Mouse (Mus musculus) neutrophil, adult 83 days (primary cell): Measurements from ENCODE around the gene Sesn1. TPM values are rescaled to one million over a fixed set of nuclear protein-coding genes. Genes with fewer than 3 reads are reported as not detected.

Source experiments
- total RNA-seq, 2 experiments: library from RNA; stranded (reverse); gene quantifications; one replicate each; pipeline ENCODE4 v1.2.4; 2023

Gene Sesn1
- 10 to 100 TPM in 1 of 2 experiments, 1 to 10 TPM in 1; 9.4 to 10.6 TPM for total RNA-seq

DNA sequence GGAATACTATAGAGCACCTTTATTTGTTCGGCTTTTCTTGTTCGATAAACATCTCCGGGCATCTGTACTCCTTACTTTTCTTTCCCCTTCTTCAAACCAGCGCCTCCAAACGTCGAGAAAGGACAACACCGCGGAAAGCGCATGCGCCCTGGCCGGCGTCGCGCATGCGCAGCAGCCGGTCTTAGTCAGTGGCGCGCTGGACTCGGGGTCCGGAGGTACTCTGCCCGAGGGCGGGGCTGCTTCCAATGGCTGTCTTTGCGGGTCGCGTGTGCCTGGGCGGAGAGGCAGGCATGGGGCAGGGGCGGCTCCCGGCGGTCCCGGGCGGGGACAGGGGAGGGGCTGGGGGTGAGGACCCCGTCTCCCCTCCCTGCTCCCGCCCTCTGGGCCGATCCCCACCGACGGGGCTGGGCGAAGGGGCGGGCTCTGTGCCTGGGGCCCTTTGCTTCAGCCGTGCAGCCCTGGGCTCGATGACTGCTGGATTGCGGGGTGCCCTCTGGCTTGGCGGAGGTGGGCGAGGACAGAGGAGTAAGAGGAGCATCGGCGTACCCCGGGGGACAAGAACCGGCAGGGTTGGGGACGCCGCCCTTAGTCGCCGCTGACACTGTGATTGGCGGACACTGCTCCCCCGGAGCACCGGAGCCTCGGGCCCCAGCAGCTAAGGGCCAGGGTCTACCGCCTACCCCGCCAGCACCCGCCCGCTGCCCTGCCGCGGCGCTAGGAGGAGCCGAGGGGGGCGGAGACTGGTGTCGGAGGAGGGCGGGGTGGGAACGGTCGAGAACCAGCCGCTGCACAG lies at the start of gene Sesn1, which contains the start of gene Cep57l1:
TSS of gene Sesn1 (plus strand) at position 165 of the 793 bp plus-strand sequence.
TSS of gene Cep57l1 (minus strand) at position 101 of the 793 bp plus-strand sequence.

Other genes starting within 250 kb of the Sesn1 start
- gene Ccdc162, start 93.3 kb upstream of the Sesn1 start, total RNA-seq, result 1 to 10 TPM; 4.7 to 5.6 TPM
- 10 to 100 TPM in 1 of 2 experiments, 1 to 10 TPM in 1; 7.1 to 11.5 TPM for gene Cep57l1, start 64 bp upstream of the Sesn1 start, total RNA-seq
- not detected for gene Armc2, start 208.5 kb downstream of the Sesn1 start, total RNA-seq